Mouse (Mus musculus) right cerebral cortex, postnatal 4 days (tissue): Measurements from ENCODE around the gene Lypd3.

Experiments used
- DNase-seq: peaks from one replicate; pipeline ENCODE4 v3.0.0-alpha.2; 2022

Gene Lypd3

DNA sequence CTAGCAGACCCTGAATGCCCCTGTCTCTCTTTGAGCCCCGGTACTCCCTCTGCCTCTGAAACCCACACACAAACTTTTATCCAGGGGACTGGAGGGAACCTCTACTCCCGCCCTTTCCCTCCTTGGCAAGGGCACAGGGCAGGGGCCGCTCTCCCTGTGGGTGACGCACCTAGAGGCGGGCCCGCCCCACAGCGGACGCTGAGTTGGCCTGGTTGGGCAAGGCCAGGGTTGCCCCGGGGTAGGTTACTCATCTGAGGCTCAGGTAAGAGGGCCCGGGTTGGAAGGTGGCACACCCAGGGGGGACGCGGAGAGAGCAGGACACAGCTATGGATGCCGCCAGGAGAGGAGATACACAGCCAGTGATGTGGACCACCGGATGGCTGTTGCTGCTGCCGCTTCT lies at the start of gene Lypd3:
Lypd3 (plus strand) TSS at position 287 of the 400 bp plus-strand sequence.
- DNase-seq: no peak

- no peak for DNase-seq
Observed at GRCm38 (mm10) chr7:24586828-24587227, 49.5 kb upstream of the Lypd3 start.

- DNase-seq: peak; percentile 89
Observed at GRCm38 (mm10) chr7:24587330-24588105, 48.8 kb upstream of the Lypd3 start, which contains the start of the genes Ethe1 and Zfp575. TSS of gene Ethe1 (plus strand) at chr7:24587543. TSS of gene Zfp575 (minus strand) at chr7:24587641.

- DNase-seq: no peak
Observed at GRCm38 (mm10) chr7:24588336-24588735, 48.0 kb upstream of the Lypd3 start.

GRCm38 (mm10) chr7:24591735-24592134 lies 44.6 kb upstream of the Lypd3 start:
- DNase-seq: no peak

GRCm38 (mm10) chr7:24592163-24592562 lies 44.2 kb upstream of the Lypd3 start:
- no peak for DNase-seq

GRCm38 (mm10) chr7:24592781-24593180 lies 43.6 kb upstream of the Lypd3 start:
- no peak for DNase-seq

DNA sequence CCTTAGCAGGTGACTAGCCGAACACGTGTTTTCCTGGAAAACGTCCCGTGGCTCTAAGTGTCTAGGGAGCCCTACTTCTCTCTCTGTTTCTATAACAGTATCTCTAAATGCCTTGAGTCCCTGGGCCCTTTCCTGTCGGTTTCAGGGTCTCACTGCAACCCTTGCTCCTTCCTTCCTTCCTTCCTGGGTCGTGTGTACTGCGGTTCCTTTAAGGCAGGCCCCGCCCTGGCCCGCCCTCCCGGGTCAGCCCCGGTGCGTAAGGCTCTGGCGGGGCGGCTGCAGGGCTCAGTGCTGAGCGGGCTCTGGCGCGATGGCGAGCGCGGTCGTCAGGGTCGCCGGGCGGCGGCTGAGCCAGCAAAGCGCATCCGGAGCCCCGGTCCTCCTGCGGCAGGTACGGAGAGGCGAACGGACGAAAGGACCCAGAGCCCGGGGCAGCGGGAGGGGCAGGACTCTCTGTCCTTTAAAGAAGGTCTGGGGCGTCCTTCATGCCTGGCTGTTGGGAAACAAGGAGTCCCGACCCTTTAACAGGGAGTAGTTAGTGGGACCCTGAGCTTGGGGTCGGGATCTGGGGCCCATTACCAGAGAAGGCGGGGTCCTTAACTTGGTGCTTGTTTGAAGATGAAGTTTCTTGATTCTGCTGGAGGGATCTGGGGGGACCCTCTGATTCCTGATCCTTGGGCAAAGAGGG lies 42.6 kb upstream of the Lypd3 start:
- peak; percentile 57 for DNase-seq

- no peak for DNase-seq
Observed at GRCm38 (mm10) chr7:24594309-24594803, 42.0 kb upstream of the Lypd3 start.

- DNase-seq: no peak
Observed at GRCm38 (mm10) chr7:24595464-24595863, 40.9 kb upstream of the Lypd3 start.

- DNase-seq: no peak
Observed at GRCm38 (mm10) chr7:24598121-24598520, 38.2 kb upstream of the Lypd3 start.

- no peak for DNase-seq
Observed at GRCm38 (mm10) chr7:24599211-24600067, 36.9 kb upstream of the Lypd3 start.

DNA sequence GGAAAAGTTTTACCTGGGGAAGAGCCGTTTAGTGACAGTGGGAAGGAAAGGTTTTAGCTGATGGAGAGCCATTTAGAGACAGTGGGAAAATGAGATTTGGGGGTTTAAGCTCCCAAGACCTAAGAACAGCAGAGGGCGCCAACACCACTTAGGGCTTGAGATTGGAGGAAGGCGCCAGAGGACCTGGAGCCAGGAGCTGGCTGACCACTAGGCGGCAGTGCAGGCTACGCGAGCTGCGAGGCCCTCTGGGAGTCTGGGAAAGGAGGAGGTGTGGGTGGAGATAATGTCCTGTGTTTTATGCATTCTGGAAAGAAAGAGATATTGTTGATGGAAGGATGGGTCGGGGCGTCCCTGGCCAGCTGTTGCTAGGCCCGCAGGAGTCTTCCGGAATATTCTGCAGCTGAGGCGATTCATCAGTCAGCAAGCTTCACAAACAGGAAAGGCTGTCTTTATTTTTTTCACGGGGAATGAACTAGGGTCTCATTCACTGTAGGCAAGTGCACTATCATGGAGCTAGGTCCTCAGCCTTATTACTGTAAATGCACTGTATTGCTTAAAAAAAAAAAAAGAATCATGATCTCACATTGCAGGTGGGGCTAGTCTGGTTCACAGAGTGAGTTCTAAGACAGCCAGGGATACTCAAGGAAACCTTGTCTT lies 35.3 kb upstream of the Lypd3 start:
- peak; percentile 100 for DNase-seq

GRCm38 (mm10) chr7:24605561-24605960 lies 30.8 kb upstream of the Lypd3 start:
- no peak for DNase-seq

DNA sequence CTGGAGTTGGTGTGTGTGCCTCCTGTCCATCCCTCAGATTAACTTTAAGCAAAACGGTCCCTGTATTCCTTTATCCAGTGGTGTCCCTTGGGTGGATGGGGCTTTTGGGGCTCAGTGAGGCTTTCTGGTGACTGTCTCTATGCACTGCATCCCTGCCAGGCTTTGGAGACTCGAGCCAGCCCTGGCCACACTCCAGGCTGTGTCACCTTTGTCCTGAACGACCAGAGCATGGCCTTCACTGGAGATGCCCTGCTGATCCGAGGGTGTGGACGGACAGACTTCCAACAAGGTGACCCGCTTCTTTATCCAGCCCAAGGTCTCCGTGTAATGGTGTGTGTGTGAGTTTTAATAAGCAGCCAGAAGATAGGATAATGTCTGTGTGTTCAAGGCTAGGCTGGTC lies 30.3 kb upstream of the Lypd3 start:
- no peak for DNase-seq

DNA sequence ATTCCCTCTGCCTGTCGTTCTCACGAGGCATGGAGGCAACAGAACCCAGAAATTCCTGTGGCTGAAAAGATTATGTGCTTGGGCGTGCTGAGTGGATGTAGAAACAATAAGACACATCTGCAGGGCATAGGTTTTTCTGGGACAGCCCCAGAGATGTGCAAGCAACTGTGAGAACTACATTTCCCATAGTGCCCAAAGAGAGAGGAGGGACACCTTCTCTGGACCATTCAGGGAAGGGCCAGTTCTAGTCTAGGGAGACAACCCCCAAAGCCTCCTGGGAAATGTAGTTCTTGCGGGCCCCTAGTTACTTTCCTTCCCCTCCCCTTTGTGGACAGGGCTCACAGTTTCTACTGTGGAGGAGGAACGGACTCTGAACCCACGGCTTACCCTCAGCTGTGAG lies 28.3 kb upstream of the Lypd3 start:
- DNase-seq: no peak

DNA sequence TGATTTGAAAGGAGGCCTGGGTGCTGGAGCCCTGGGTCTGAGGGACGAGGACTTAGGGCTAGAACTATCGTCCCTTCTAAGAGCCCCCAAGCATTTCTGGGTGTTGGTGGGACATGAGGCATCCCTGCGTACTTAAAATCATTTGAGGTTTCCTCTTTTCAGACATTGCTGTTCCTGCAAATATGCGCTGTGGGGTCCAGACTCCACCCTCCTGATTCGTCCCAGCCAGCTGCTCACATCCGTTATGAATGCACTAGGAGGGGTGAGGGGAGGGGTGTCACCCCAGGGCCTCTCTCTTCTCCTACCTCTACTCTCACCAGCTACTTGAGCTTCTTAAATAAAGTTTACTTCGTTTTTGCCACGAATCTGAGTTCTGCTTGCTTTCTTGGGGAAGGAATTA lies 27.8 kb upstream of the Lypd3 start:
- DNase-seq: no peak

DNA sequence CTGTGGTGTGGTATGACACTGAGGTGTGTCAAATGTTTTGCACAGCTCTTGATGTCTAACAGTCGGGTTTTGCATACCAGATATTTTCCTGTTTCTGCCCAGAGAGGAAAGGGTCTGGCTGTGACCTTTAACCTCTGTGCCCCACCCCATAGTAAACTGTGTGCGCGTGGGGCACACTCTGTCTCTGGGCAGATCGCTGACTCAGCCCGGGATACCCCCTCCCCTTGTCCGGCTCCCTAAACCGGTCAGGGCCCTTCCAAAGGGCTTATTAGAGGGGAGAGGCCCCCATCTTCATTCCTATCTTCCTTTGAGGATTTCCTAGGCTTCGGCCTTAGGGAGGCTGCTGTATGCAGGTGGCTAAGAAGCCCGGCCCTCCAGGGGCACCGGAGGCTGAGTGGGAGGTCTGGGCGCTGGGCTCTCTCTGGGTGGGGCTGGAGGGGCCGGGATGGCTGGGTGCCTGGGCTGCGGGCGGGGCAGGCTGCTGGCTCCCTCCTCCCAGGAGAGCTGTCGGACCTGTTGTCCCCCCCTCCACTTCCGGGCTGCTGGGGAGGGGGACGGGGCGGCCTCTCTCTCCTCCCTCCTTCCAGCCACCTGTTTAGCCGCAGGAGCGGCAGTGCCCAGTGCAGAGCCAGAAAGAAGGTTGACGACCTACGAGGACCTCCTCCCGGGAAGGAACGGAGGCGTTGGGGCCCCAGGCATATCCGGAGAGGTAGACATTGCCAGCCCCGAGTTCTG lies 26.0 kb upstream of the Lypd3 start, which contains the start of gene Phldb3:
Phldb3 (plus strand) TSS at position 620 of the 735 bp plus-strand sequence.
- no peak for DNase-seq

GRCm38 (mm10) chr7:24610879-24611494 lies 25.4 kb upstream of the Lypd3 start:
- DNase-seq: peak; percentile 49

DNA sequence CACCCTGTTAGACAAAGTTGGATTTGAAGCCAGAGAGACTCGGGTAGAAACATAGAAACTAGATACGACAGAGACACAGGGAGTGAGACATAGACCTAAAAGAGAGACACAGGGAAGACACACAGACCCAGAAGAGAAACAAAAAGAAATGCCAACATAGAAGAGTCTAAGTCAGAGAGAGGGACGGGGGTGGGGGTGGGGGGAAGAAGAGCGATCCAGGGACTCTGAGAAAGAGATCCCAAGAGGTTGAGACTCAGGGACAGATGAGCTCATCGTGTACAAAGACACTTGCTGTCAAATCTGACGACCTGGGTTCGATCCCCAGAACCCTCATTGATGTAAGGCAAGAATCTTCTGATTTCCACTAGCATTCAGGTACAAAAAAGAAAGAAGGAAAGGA lies 24.6 kb upstream of the Lypd3 start:
- no peak for DNase-seq

- no peak for DNase-seq
Observed at GRCm38 (mm10) chr7:24612308-24612910, 23.9 kb upstream of the Lypd3 start.
